In the genomic region with DNA sequence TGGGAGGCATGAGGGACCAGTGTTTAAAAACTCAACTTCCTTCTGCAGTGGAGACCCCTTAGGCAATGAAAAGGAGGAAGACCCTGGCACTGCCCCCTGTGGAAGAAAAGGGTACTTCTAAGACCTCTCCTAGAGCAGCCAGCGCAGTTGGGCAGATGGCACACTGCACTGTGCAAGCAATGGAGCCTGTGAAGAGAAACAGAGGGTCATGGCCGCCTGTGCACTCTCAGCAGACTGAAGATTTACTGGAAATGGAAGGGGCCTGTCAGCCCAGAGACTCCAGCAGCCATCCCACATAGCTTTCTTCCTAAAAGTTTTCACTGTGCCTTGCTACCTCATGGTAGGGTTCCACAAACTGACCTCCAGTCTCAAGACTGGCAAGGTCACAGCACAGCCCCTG, we compare ENCODE assay signal across 24 mouse cellular contexts.
A peak's percentile ranks its signal among the peaks of the same experiment; 100 is the strongest.
DNase-seq lines count a peak whose midpoint lies in the region; ATAC-seq and TF ChIP-seq lines count a peak whose summit lies in the region.
"Had no signal": no experiment of that assay in that cellular context is flagged by ENCODE, and none has a peak within 500 bp of the region (broad histone marks: within the 10 kb centered on the region; RNA-seq: fewer than 3 reads in every experiment).

No protein-coding gene starts in this region.

- no peak for ATAC-seq in forebrain, embryonic 14.5 days
- no peak for ATAC-seq in lung, embryonic 14.5 days (ENCODE audit: insufficient read depth)
- ATAC-seq: CD4-positive, CD25-positive, alpha-beta regulatory T cell, adult 4 months; inflammation-experienced regulatory T-cells, adult 6 months; Patski had no signal

- WGBS in forebrain, embryonic 14.5 days: 72% methylated on average over 2 of the region's 2 CpGs
- WGBS in forebrain, embryonic 10.5 days: 81% methylated on average over 2 of the region's 2 CpGs
- 70% methylated on average over 2 of the region's 2 CpGs for WGBS in lung, embryonic 14.5 days

- H3K4me1 ChIP-seq in forebrain, embryonic 14.5 days (ENCODE audit: control insufficient read depth, insufficient read depth, low read length): no peaks in the 10 kb centered on the region
- no peaks in the 10 kb centered on the region; the same call in 1 of the 2 replicates for H3K4me1 ChIP-seq in forebrain, embryonic 10.5 days
- no peaks in the 10 kb centered on the region for H3K4me1 ChIP-seq in lung, embryonic 14.5 days (ENCODE audit: insufficient read depth)
- H3K4me1 ChIP-seq in E14TG2a.4 (replicated peaks; ENCODE audit: low read depth, low read length): no peaks in the 10 kb centered on the region
- H3K4me1 ChIP-seq: embryonic facial prominence, embryonic 15.5 days; heart, embryonic 10.5 days had no signal

- no peak overlapping the region for H3K4me3 ChIP-seq in forebrain, embryonic 14.5 days (ENCODE audit: low read depth, low read length)
- H3K4me3 ChIP-seq in forebrain, embryonic 10.5 days: no peak overlapping the region
- no peak overlapping the region for H3K4me3 ChIP-seq in lung, embryonic 14.5 days (ENCODE audit: low read depth, low read length)
- H3K4me3 ChIP-seq in E14TG2a.4 (replicated peaks; ENCODE audit: low read length): no peak overlapping the region
- H3K4me3 ChIP-seq: embryonic facial prominence, embryonic 15.5 days; erythroblast, embryonic 14.5 days; gastrocnemius, adult 2 months; heart, embryonic 10.5 days had no signal

- no peaks in the 10 kb centered on the region for H3K27me3 ChIP-seq in forebrain, embryonic 14.5 days (replicated peaks; ENCODE audit: control insufficient read depth, insufficient read depth, low read length)
- H3K27me3 ChIP-seq in forebrain, embryonic 10.5 days (ENCODE audit: poor library complexity, severe bottlenecking): no peaks in the 10 kb centered on the region
- H3K27me3 ChIP-seq in lung, embryonic 14.5 days (ENCODE audit: insufficient read depth, low read length): no peaks in the 10 kb centered on the region
- H3K27me3 ChIP-seq in E14TG2a.4 (ENCODE audit: insufficient read depth, low read length): no peaks in the 10 kb centered on the region
- H3K27me3 ChIP-seq: embryonic facial prominence, embryonic 15.5 days had no signal

- peak; percentile 10 for DNase-seq in forebrain, embryonic 14.5 days (ENCODE audit: low spot score)
- DNase-seq in forebrain, embryonic 10.5 days (ENCODE audit: extremely low spot score, low spot score): no peak
- DNase-seq in lung, embryonic 14.5 days: no peak
- no peak for DNase-seq in lung, adult 18-20 months
- peak; percentile 30 for DNase-seq in retina, embryonic 14.5 days (ENCODE audit: low spot score)
- no peak for DNase-seq in kidney, postnatal 4 days
- DNase-seq: adrenal gland, postnatal 10 days; B cell, adult 2 months; cerebellum, adult 11 months; cerebellum, adult 8-10 months; cerebellum, postnatal 14 days; embryo, embryonic 11 days; gastrocnemius, adult 2 months; gastrocnemius, postnatal 25 days; heart, postnatal 10 days; heart, postnatal 4 days had no signal

- no peaks in the 10 kb centered on the region for H3K9me3 ChIP-seq in forebrain, embryonic 14.5 days (replicated peaks; ENCODE audit: control insufficient read depth, low read length)
- H3K9me3 ChIP-seq in forebrain, embryonic 10.5 days: no peaks in the 10 kb centered on the region
- no peaks in the 10 kb centered on the region for H3K9me3 ChIP-seq in lung, embryonic 14.5 days (ENCODE audit: low read depth, low read length)
- no peaks in the 10 kb centered on the region for H3K9me3 ChIP-seq in E14TG2a.4 (ENCODE audit: low read length)
- H3K9me3 ChIP-seq: embryonic facial prominence, embryonic 15.5 days; heart, embryonic 10.5 days had no signal

- H3K9ac ChIP-seq in forebrain, embryonic 14.5 days (ENCODE audit: low read length): no peak overlapping the region
- no peak overlapping the region for H3K9ac ChIP-seq in lung, embryonic 14.5 days
- H3K9ac ChIP-seq: embryonic facial prominence, embryonic 15.5 days; hindbrain, embryonic 14.5 days had no signal

- TF ChIP-seq CTCF in lung, embryonic 14.5 days (IDR thresholded peaks at IDR 0.05; ENCODE audit: low read depth): peak; percentile 16; the same call in 1 of the 2 replicates
- TF ChIP-seq CTCF in E14TG2a.4 (conservative IDR thresholded peaks at IDR 0.05; ENCODE audit: low read length): peak; percentile 34

- no peak overlapping the region for H3K27ac ChIP-seq in forebrain, embryonic 14.5 days (ENCODE audit: low read depth, low read length)
- H3K27ac ChIP-seq in forebrain, embryonic 10.5 days: no peak overlapping the region
- H3K27ac ChIP-seq in lung, embryonic 14.5 days (ENCODE audit: low read depth): no peak overlapping the region
- H3K27ac ChIP-seq: embryonic facial prominence, embryonic 15.5 days; gastrocnemius, adult 2 months; heart, embryonic 10.5 days; hindbrain, embryonic 14.5 days had no signal

- no peaks in the 10 kb centered on the region for H3K36me3 ChIP-seq in forebrain, embryonic 14.5 days (ENCODE audit: control insufficient read depth, insufficient read depth, low read length)
- H3K36me3 ChIP-seq in forebrain, embryonic 10.5 days (replicated peaks): no peaks in the 10 kb centered on the region
- no peaks in the 10 kb centered on the region for H3K36me3 ChIP-seq in lung, embryonic 14.5 days (ENCODE audit: insufficient read depth)
- no peaks in the 10 kb centered on the region for H3K36me3 ChIP-seq in E14TG2a.4 (ENCODE audit: insufficient read depth, low read length)
- H3K36me3 ChIP-seq: embryonic facial prominence, embryonic 15.5 days; heart, embryonic 10.5 days had no signal

- no peak overlapping the region for H3K4me2 ChIP-seq in forebrain, embryonic 14.5 days (ENCODE audit: low read length)
- no peak overlapping the region for H3K4me2 ChIP-seq in lung, embryonic 14.5 days
- H3K4me2 ChIP-seq: embryonic facial prominence, embryonic 15.5 days; hindbrain, embryonic 14.5 days had no signal

Comparison
In these comparisons a context has a peak if more than half of its experiments do, and no peak if none do; other contexts are left out.
1. DNase-seq: peak in forebrain, embryonic 14.5 days (single experiment) and retina, embryonic 14.5 days (single experiment); none in forebrain, embryonic 10.5 days (single experiment), lung, embryonic 14.5 days (single experiment), lung, adult 18-20 months (0 of 2) and kidney, postnatal 4 days (0 of 2).